Mouse (Mus musculus) spleen, postnatal 14 days (tissue): ENCODE measurements at regions not wholly inside any gene's neighbourhood (a gene's known extent, or its start where the extent isn't known, plus 50 kb on each side); places are given as distances from the start of the nearest gene placed in this dataset.
A peak's percentile ranks its signal among the peaks of the same experiment; 100 is the strongest.
"Not testable (repeated sequence)": the region's sequence is repeated elsewhere in the genome, so short reads cannot be mapped to it uniquely, and the experiment has no call there.

Experiments used
- DNase-seq, 2 experiments: peaks; one replicate each; pipeline ENCODE4 v3.0.0; 2021 to 2022; ENCODE audit warnings: low spot score in 2 of 2

GRCm38 (mm10) chrX:93888480-93888879 lies 56.5 kb upstream of the Pdk3 start:
- no peak for DNase-seq

- no peak for DNase-seq
Observed at GRCm38 (mm10) chrX:93888966-93889365, 57.0 kb upstream of the Pdk3 start.

GRCm38 (mm10) chrX:93889394-93890042 lies 57.5 kb upstream of the Pdk3 start:
- peak; percentile 14 to 60 for DNase-seq

GRCm38 (mm10) chrX:93896838-93897820 lies 65.1 kb upstream of the Pdk3 start:
- no peak for DNase-seq

GRCm38 (mm10) chrX:93903209-93903608 lies 65.2 kb upstream of the AU015836 start:
- no peak for DNase-seq

GRCm38 (mm10) chrX:93905531-93905930 lies 62.9 kb upstream of the AU015836 start:
- DNase-seq: no peak

GRCm38 (mm10) chrX:93911087-93911840 lies 57.2 kb upstream of the AU015836 start:
- DNase-seq: peak in 1 of 2 experiments; percentile 9

- DNase-seq: no peak
Observed at GRCm38 (mm10) chrX:93915548-93915947, 52.9 kb upstream of the AU015836 start.

GRCm38 (mm10) chrX:93917367-93917766 lies 51.1 kb upstream of the AU015836 start:
- not testable (repeated sequence) for DNase-seq
